Mouse (Mus musculus) embryonic facial prominence, embryonic 12.5 days (tissue): ENCODE data around the gene Tnnt2. TPM values are rescaled to one million over a fixed set of nuclear protein-coding genes. Genes with fewer than 3 reads are reported as not detected.

Experiments used
- ATAC-seq: fragments of 200-750 bp; cut with Nextera tagmentation; 2 replicates; pipeline ENCODE4 v1.8.0; 2017; ENCODE audit not compliant: insufficient number of reproducible peaks, insufficient read depth, low FRiP score, low TSS enrichment
- H3K27ac ChIP-seq: fragments of 300-500 bp; sonication (generic); 2 replicates; pipeline ENCODE4 v1.5.1; 2016; ENCODE audit warnings: mild to moderate bottlenecking
- H3K27me3 ChIP-seq: fragments of 300-500 bp; sonication (generic); 2 replicates; pipeline ENCODE4 v1.6.1; 2016; ENCODE audit warnings: mild to moderate bottlenecking, moderate library complexity
- H3K36me3 ChIP-seq: fragments of 300-500 bp; sonication (generic); 2 replicates; pipeline ENCODE4 v1.6.1; 2016; ENCODE audit warnings: mild to moderate bottlenecking
- H3K4me1 ChIP-seq: fragments of 300-500 bp; sonication (generic); 2 replicates; pipeline ENCODE4 v1.6.1; 2016
- H3K4me2 ChIP-seq: fragments of 300-500 bp; sonication (generic); replicated peaks from 2 replicates; pipeline ENCODE4 v1.6.1; 2016; ENCODE audit warnings: mild to moderate bottlenecking, moderate library complexity
- H3K4me3 ChIP-seq: fragments of 300-500 bp; sonication (generic); 2 replicates; pipeline ENCODE4 v1.5.1; 2016; ENCODE audit warnings: mild to moderate bottlenecking
- H3K9ac ChIP-seq: fragments of 300-500 bp; sonication (generic); 2 replicates; pipeline ENCODE4 v1.6.1; 2016; ENCODE audit warnings: mild to moderate bottlenecking, moderate library complexity
- H3K9me3 ChIP-seq: fragments of 300-500 bp; sonication (generic); 2 replicates; pipeline ENCODE4 v1.6.1; 2016; ENCODE audit warnings: mild to moderate bottlenecking, moderate library complexity
- whole genome bisulfite sequencing: fragments of 180-500 bp; shearing (Covaris S2); methylation state at CpG from one replicate; pipeline ENCODE4 v1.1.7; 2016; 5-methylcytosine and 5-hydroxymethylcytosine counted together
- polyA plus RNA-seq: library from polyadenylated mRNA; unstranded; fragments of >200 nt; fragmentation: Nextera tagmentation; extraction: Ambion mirVana; gene quantifications from 2 replicates; pipeline ENCODE4 v1.2.1, GENCODE M21; 2016

The Tnnt2 gene
- polyA plus RNA-seq, 1 experiment from 2014 or later: 27.7 TPM

GRCm38 (mm10) chr1:135861091-135861490, 24.9 kb downstream of the Tnnt2 start:
- Histone ChIP-seq H3K27ac (no peak overlapping the region), H3K4me1 (no peaks in the 10 kb centered on the region), H3K9me3 (no peaks in the 10 kb centered on the region), H3K9ac (no peak overlapping the region), H3K36me3 (no peaks in the 10 kb centered on the region), H3K27me3 (no peaks in the 10 kb centered on the region), H3K4me2 (no peak overlapping the region), H3K4me3 (no peak overlapping the region)
- no peak for ATAC-seq
- WGBS: 80% methylated on average over 5 of the region's 5 CpGs

- no peak overlapping the region for H3K9ac ChIP-seq
- no peaks in the 10 kb centered on the region for H3K4me1 ChIP-seq
- 67% methylated on average over 9 of the region's 9 CpGs for WGBS
- no peaks in the 10 kb centered on the region for H3K9me3 ChIP-seq
- H3K27me3 ChIP-seq: no peaks in the 10 kb centered on the region
- H3K4me2 ChIP-seq: no peak overlapping the region
- no peak for ATAC-seq
- no peak overlapping the region for H3K27ac ChIP-seq
- no peak overlapping the region for H3K4me3 ChIP-seq
- no peaks in the 10 kb centered on the region for H3K36me3 ChIP-seq
These were observed 25.9 kb downstream of the Tnnt2 start for GRCm38 (mm10) chr1:135861980-135862552.

DNA sequence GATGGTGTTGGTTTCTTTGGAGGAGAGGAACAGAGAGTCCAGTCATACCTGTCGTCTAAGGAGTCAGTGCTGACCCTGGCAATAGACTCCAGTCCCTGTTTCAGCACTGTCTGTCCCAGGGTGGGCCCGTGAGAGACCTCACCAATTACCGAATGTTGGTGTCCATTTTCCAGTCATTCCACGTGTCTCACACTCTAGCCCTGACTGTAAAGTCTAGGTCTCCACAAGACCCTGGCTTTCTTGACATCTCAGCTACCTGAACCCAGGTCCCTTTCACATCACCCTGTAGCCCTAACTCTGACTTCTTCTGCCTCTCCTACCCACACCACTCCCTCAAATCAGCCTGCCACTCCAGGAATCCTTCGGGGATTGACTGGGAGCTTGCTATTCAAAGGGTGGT, 26.4 kb downstream of the Tnnt2 start:
- no peak overlapping the region for H3K9ac ChIP-seq
- H3K4me1 ChIP-seq: no peaks in the 10 kb centered on the region
- no peaks in the 10 kb centered on the region for H3K36me3 ChIP-seq
- no peaks in the 10 kb centered on the region for H3K27me3 ChIP-seq
- no peak overlapping the region for H3K4me3 ChIP-seq
- H3K4me2 ChIP-seq: no peak overlapping the region
- 77% methylated on average over 5 of the region's 5 CpGs for WGBS
- no peak overlapping the region for H3K27ac ChIP-seq
- ATAC-seq: no peak
- no peaks in the 10 kb centered on the region for H3K9me3 ChIP-seq

DNA sequence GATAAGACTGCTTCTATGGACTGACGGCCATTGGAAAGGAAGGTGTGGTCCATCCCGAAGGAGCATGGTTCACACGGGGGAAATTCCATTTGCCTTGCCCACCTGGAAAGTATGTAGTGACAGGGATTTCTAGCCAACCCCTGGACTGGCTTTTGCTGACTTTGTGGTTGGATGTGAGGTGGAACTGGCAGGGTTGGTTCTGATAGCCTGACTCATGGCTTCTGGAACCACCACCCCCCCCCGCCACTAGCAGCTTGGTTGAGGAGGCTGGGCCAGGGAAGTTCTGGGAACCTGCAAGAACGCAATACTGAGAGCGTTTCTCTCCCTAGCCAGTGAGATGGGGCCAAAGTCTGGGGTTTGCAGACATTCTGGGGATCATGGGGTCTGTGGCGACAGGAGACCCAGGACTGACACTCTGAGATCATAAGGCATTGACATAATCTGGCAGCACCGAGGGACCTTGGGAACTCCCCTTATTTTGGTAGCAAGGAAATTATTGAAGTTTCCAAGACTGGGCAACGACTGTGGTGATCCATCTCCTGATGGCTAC, 27.7 kb downstream of the Tnnt2 start:
- WGBS: 82% methylated on average over 9 of the region's 9 CpGs
- no peak overlapping the region for H3K9ac ChIP-seq
- no peaks in the 10 kb centered on the region for H3K4me1 ChIP-seq
- no peak overlapping the region for H3K4me2 ChIP-seq
- H3K27ac ChIP-seq: no peak overlapping the region
- H3K9me3 ChIP-seq: no peaks in the 10 kb centered on the region
- H3K27me3 ChIP-seq: no peaks in the 10 kb centered on the region
- H3K4me3 ChIP-seq: no peak overlapping the region
- no peaks in the 10 kb centered on the region for H3K36me3 ChIP-seq
- no peak for ATAC-seq

GRCm38 (mm10) chr1:135864830-135865229, 28.7 kb downstream of the Tnnt2 start:
- Histone ChIP-seq H3K36me3 (no peaks in the 10 kb centered on the region), H3K27me3 (no peaks in the 10 kb centered on the region), H3K4me1 (no peaks in the 10 kb centered on the region), H3K9me3 (no peaks in the 10 kb centered on the region), H3K4me3 (no peak overlapping the region), H3K4me2 (no peak overlapping the region), H3K9ac (no peak overlapping the region), H3K27ac (no peak overlapping the region)
- 77% methylated on average over 6 of the region's 6 CpGs for WGBS
- ATAC-seq: no peak

DNA sequence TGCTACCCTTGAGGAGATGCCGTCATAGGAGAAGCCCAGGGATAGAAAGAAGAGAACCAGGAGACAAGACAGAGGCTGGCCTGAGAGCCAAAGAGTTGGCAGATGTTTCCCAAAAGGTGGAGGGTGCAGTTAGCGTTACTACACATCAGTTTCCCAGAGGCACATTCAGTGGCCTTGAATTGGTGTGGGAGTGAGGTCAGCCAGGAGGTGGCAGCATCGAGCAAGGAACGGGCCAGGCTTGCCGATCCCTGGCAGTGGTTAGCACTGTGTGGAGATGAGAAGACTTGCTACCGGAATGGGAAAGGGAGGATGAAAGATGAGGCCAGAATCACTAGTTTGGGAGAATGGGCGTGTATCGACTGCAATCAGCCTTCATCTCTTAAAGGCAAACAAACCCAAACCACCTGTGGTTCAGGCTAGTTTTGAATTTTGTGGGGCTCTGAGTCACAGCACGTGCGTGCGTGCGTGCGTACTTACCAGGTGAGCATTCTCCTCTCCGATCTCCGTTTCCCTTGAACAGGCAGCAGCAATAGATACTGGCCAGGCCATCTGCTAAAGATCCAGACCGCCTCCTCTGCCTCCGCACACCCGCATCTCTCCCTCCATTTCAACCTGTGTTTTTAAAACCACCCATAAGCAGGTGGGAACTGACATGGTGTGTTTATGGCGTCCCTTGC, 29.5 kb downstream of the Tnnt2 start:
- H3K27ac ChIP-seq: no peak overlapping the region
- no peak; the same call in 1 of the 2 replicates for ATAC-seq
- 47% methylated on average over 19 of the region's 19 CpGs for WGBS

DNA sequence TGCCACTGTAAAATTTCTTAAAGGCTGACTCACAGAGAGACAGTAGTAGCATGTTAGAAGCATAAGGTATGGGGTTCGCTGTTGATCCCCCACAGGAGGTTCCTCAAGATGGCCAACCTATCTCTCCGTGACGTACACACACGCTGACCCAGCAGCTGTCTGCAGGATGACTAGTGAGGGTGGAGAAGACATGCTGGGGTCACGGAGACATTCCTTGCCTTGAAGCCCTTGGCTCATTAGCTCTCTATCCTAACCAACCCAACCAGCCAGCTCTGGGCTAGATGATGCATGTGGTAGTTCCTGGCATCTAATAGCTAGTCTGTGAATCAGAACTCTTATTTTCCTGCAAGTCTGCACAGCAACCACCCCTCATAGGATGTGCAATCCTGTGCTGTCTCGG, 32.4 kb downstream of the Tnnt2 start:
- H3K4me1 ChIP-seq: no peaks in the 10 kb centered on the region
- H3K27me3 ChIP-seq: no peaks in the 10 kb centered on the region
- no peaks in the 10 kb centered on the region for H3K36me3 ChIP-seq
- H3K4me3 ChIP-seq: no peak overlapping the region
- ATAC-seq: no peak
- WGBS: 92% methylated on average over 6 of the region's 6 CpGs
- H3K9ac ChIP-seq: no peak overlapping the region
- no peaks in the 10 kb centered on the region for H3K9me3 ChIP-seq
- no peak overlapping the region for H3K27ac ChIP-seq
- no peak overlapping the region for H3K4me2 ChIP-seq

More for the DNA sequence above, 29.5 kb downstream of the Tnnt2 start:
- H3K9me3 ChIP-seq: no peaks in the 10 kb centered on the region
- no peaks in the 10 kb centered on the region for H3K27me3 ChIP-seq
- no peak overlapping the region for H3K4me3 ChIP-seq
- H3K4me2 ChIP-seq: no peak overlapping the region
- no peaks in the 10 kb centered on the region for H3K4me1 ChIP-seq
- H3K36me3 ChIP-seq: no peaks in the 10 kb centered on the region
- no peak overlapping the region for H3K9ac ChIP-seq

GRCm38 (mm10) chr1:135872991-135873390, 36.8 kb downstream of the Tnnt2 start:
- no peak for ATAC-seq
- H3K36me3 ChIP-seq: no peaks in the 10 kb centered on the region
- no peak overlapping the region for H3K27ac ChIP-seq
- WGBS: 88% methylated on average over 4 of the region's 4 CpGs
- no peaks in the 10 kb centered on the region for H3K9me3 ChIP-seq
- H3K4me2 ChIP-seq: no peak overlapping the region
- H3K9ac ChIP-seq: no peak overlapping the region
- no peaks in the 10 kb centered on the region for H3K4me1 ChIP-seq
- H3K27me3 ChIP-seq: no peaks in the 10 kb centered on the region
- H3K4me3 ChIP-seq: no peak overlapping the region

- H3K4me2 ChIP-seq: no peak overlapping the region
- H3K27me3 ChIP-seq: no peaks in the 10 kb centered on the region
- no peaks in the 10 kb centered on the region for H3K36me3 ChIP-seq
- H3K4me1 ChIP-seq: no peaks in the 10 kb centered on the region
- H3K9me3 ChIP-seq: no peaks in the 10 kb centered on the region
- ATAC-seq: no peak
- no peak overlapping the region for H3K27ac ChIP-seq
- H3K9ac ChIP-seq: no peak overlapping the region
- H3K4me3 ChIP-seq: no peak overlapping the region
- 83% methylated on average over 2 of the region's 2 CpGs for WGBS
These were observed 41.1 kb downstream of the Tnnt2 start for GRCm38 (mm10) chr1:135877248-135877647.

DNA sequence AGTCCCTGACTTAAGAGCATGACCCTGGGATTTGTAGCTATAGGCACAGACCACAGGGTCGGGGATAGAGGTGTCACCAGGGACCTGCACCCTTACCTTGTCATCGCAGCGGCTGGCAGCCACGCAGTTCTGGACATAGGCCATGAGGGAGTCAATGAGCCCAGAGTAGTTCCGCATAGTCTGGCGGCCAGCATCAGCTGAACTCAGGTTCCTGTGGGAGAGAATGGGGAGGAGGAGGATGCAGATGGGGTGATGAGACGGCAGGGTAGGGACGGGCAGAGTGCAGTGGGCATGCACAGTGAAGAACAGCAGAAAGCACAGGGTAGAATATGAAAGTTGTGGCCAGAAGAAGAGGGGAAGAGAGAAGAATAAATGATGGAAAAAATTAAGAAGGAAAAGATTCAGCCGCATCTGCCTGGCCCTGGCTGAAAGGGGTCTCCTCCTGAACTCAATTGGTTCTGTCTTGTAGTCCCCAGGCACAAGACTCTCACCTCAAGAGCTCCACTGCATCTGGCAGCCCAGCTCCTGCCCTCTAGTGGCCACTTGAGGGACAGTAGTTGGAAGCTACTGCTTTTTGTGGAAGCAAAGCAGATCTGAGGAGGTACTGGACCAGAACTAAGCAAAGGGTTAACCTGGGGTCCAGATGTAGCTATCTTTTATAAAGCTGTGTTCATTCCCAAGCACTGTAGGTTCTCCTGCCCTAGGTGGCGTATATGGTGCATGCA, 46.4 kb downstream of the Tnnt2 start:
- Histone ChIP-seq H3K27me3 (no peaks in the 10 kb centered on the region), H3K4me3 (no peak overlapping the region), H3K4me2 (no peak overlapping the region), H3K9ac (no peak overlapping the region), H3K9me3 (no peaks in the 10 kb centered on the region), H3K36me3 (no peaks in the 10 kb centered on the region), H3K4me1 (no peaks in the 10 kb centered on the region), H3K27ac (no peak overlapping the region)
- ATAC-seq: no peak
- WGBS: 72% methylated on average over 10 of the region's 10 CpGs

DNA sequence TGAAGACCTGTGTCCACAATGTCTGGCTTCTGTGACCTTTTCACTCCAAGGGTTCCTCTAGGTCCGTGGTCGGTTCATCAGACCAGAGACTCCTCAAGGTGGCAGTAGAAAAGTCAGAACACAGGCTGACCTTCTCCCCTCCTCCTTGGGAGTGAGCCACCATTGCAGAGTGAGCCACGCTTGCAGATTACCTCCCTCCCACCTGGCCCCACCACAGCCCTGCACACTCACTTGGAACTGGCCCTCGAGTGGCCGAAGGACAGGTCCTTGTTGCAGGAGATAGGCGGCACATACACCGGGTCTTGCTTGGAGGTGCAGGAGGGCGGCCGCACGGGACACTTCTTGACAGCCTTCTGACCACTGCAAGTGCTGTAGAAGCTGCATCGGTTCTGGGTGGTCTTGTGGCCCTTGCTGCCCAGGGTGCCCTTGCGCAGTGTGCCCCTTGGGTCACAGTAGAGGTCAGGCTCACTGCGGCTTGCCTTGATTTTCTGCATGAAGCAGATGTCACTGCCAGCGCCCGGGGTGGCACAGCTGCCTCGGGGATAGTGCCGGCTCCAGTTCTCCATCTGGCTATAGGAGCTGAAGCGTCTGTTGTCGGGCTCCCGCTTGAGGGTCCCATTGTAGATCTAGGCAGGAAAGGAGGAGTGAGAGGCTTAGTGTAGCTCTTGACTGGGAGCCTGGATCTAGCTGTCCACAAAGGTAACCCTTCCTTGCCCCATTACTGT, 53.5 kb downstream of the Tnnt2 start:
- Histone ChIP-seq H3K27ac (no peak overlapping the region), H3K4me3 (no peak overlapping the region), H3K9me3 (no peaks in the 10 kb centered on the region), H3K4me1 (no peaks in the 10 kb centered on the region), H3K36me3 (no peaks in the 10 kb centered on the region), H3K4me2 (no peak overlapping the region), H3K27me3 (no peaks in the 10 kb centered on the region), H3K9ac (no peak overlapping the region)
- no peak for ATAC-seq
- 77% methylated on average over 20 of the region's 20 CpGs for WGBS
